Mouse (Mus musculus) monocyte, adult 2 months (primary cell): ENCODE measurements around the gene Mfsd6.

Source experiments
- DNase-seq, 2 experiments: peaks; one replicate each; pipeline ENCODE4 v3.0.0; 2022; ENCODE audit warnings: low spot score in 2 of 2, low read depth in 1 of 2

The Mfsd6 gene

GRCm38 (mm10) chr1:52648153-52649027, 78.9 kb downstream of the Mfsd6 start:
- DNase-seq = peak; percentile 27 to 62

GRCm38 (mm10) chr1:52640736-52641135, 86.5 kb downstream of the Mfsd6 start:
- DNase-seq = no peak

- DNase-seq = no peak
Observed at GRCm38 (mm10) chr1:52640266-52640665, 87.0 kb downstream of the Mfsd6 start.

GRCm38 (mm10) chr1:52639090-52639489, 88.2 kb downstream of the Mfsd6 start:
- DNase-seq = no peak

- DNase-seq = no peak
Observed at GRCm38 (mm10) chr1:52638101-52638500, 89.2 kb downstream of the Mfsd6 start.

- no peak for DNase-seq
Observed at GRCm38 (mm10) chr1:52635932-52636331, 91.3 kb downstream of the Mfsd6 start.

- DNase-seq = no peak
Observed at GRCm38 (mm10) chr1:52634251-52634650, 93.0 kb downstream of the Mfsd6 start.

- no peak for DNase-seq
Observed at GRCm38 (mm10) chr1:52631570-52631969, 95.7 kb downstream of the Mfsd6 start.

- no peak for DNase-seq
Observed at GRCm38 (mm10) chr1:52630937-52631299, 96.3 kb downstream of the Mfsd6 start.

GRCm38 (mm10) chr1:52630248-52630936, 96.9 kb downstream of the Mfsd6 start, which contains the start of gene Nemp2:
Nemp2 (plus strand) TSS chr1:52630703.
- peak; percentile 75 to 90 for DNase-seq

GRCm38 (mm10) chr1:52620442-52620841, 106.8 kb downstream of the Mfsd6 start:
- no peak for DNase-seq

GRCm38 (mm10) chr1:52618217-52618616, 109.0 kb downstream of the Mfsd6 start:
- DNase-seq = no peak

- no peak for DNase-seq
Observed at GRCm38 (mm10) chr1:52608486-52608885, 118.8 kb downstream of the Mfsd6 start.

GRCm38 (mm10) chr1:52607700-52608099, 119.6 kb downstream of the Mfsd6 start:
- DNase-seq = no peak
